Mouse (Mus musculus) C2C12 (cell line): ENCODE results near the gene St8sia2.

Source experiments
- CEBPB ChIP-seq: IDR thresholded peaks from one replicate; pipeline ENCODE4 v1.6.1; 2011; ENCODE audit warnings: low read depth, mild to moderate bottlenecking, control low read depth, moderate library complexity
- CTCF ChIP-seq: IDR thresholded peaks from one replicate; pipeline ENCODE4 v1.5.1; 2011; ENCODE audit not compliant: control insufficient read depth, insufficient read depth, insufficient read length
- FOSL1 ChIP-seq: IDR thresholded peaks from one replicate; pipeline ENCODE4 v1.8.0; 2011; ENCODE audit warnings: mild to moderate bottlenecking, low read length; ENCODE audit not compliant: poor library complexity, insufficient read depth, severe bottlenecking
- MAX ChIP-seq: IDR thresholded peaks from one replicate; pipeline ENCODE4 v1.6.1; 2011; ENCODE audit warnings: mild to moderate bottlenecking, control low read depth
- MYOD1 ChIP-seq: IDR thresholded peaks from one replicate; pipeline ENCODE4 v1.6.1; 2011; ENCODE audit warnings: low read depth; ENCODE audit not compliant: control insufficient read depth, insufficient read length
- USF1 ChIP-seq: IDR thresholded peaks from one replicate; pipeline ENCODE4 v1.6.1; 2011; ENCODE audit warnings: low read depth, mild to moderate bottlenecking, control low read depth, moderate library complexity

GRCm38 (mm10) chr7:73891830-73892229, 121.7 kb downstream of the St8sia2 start:
- TF ChIP-seq CTCF (no peak), MAX (no peak), MYOD1 (no peak), USF1 (no peak), FOSL1 (no peak), CEBPB (no peak)
